Mouse (Mus musculus) heart, adult 2 months (tissue): ENCODE data around the gene Dlg5.

Experiments used
- CTCF ChIP-seq: fragments of 200-600 bp; IDR thresholded peaks from 2 replicates; pipeline ENCODE4 v1.8.1; 2022; ENCODE audit warnings: antibody characterized with exemption, mild to moderate bottlenecking, moderate library complexity
- EP300 ChIP-seq: fragments of 200-500 bp; IDR thresholded peaks from 2 replicates; pipeline ENCODE4 v1.6.1; 2011; ENCODE audit warnings: low read depth, low read length, control low read depth; ENCODE audit not compliant: insufficient read depth
- POLR2A ChIP-seq: fragments of 200-500 bp; IDR thresholded peaks from 2 replicates; pipeline ENCODE4 v1.6.1; 2011; ENCODE audit warnings: mild to moderate bottlenecking, low read depth, low read length, control low read depth; ENCODE audit not compliant: insufficient read depth

DNA sequence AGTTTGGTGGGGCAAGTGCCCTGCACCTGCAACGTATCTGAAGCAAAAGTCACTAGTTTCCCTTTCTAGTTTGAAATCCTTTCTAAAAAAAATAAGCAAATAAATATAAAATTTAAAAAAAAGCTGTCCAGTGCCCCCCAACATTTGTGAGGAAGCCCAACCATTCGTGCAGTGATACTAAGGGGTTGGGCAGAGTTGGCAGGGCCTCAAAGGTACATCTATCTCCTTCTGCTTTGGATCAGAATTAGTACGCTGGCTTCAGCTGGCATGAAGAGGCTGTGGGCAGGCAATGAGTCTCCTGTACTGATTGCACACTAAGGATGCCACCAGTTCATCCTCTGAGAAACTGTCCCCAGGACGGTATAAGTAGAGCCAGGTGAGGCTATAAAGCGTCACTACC lies 159.2 kb downstream of the Dlg5 start:
- TF ChIP-seq CTCF, result no peak
- TF ChIP-seq POLR2A, result no peak
- no peak for TF ChIP-seq EP300
